ENCODE assay signal across 19 mouse cellular contexts in genomic region chr10:60189534-60190186, GRCm38 (mm10).
"Had no signal": no experiment of that assay in that cellular context is flagged by ENCODE, and none has a peak within 500 bp of the region (broad histone marks: within the 10 kb centered on the region; RNA-seq: fewer than 3 reads in every experiment).

No protein-coding gene starts in this region.

- H3K4me2 ChIP-seq: limb, embryonic 13.5 days; liver, embryonic 12.5 days; liver, embryonic 15.5 days; lung, embryonic 15.5 days; neural tube, embryonic 13.5 days had no signal

- H3K4me3 ChIP-seq: limb, embryonic 10.5 days; limb, embryonic 13.5 days; liver, embryonic 12.5 days; liver, embryonic 15.5 days; lung, embryonic 15.5 days; megakaryocyte, embryonic 14.5 days; midbrain, embryonic 10.5 days; neural tube, embryonic 13.5 days had no signal

- H3K27ac ChIP-seq: limb, embryonic 10.5 days; limb, embryonic 13.5 days; liver, embryonic 12.5 days; liver, embryonic 15.5 days; lung, embryonic 15.5 days; midbrain, embryonic 10.5 days; neural tube, embryonic 13.5 days had no signal

- H3K27me3 ChIP-seq: limb, embryonic 13.5 days; lung, embryonic 15.5 days; neural tube, embryonic 13.5 days had no signal

- H3K9ac ChIP-seq: limb, embryonic 13.5 days; liver, embryonic 12.5 days; liver, embryonic 15.5 days; lung, embryonic 15.5 days; neural tube, embryonic 13.5 days had no signal

- DNase-seq: kidney, adult 18-20 months; kidney, adult 9 months; kidney, postnatal 14 days; kidney, postnatal 4 days; liver; lung, adult 18-20 months; lung, postnatal 10 days; lung, postnatal 36 days; midbrain, embryonic 14.5 days; thymus, adult 18-20 months; thymus, postnatal 36 days had no signal

- H3K36me3 ChIP-seq: liver, embryonic 12.5 days; liver, embryonic 15.5 days; lung, embryonic 15.5 days had no signal

- H3K9me3 ChIP-seq: limb, embryonic 10.5 days; limb, embryonic 13.5 days; liver, embryonic 12.5 days; liver, embryonic 15.5 days; lung, embryonic 15.5 days; neural tube, embryonic 13.5 days had no signal

- ATAC-seq: liver, embryonic 12.5 days had no signal
